Mouse (Mus musculus): Measurements from ENCODE around the gene Rsad2.

DNA sequence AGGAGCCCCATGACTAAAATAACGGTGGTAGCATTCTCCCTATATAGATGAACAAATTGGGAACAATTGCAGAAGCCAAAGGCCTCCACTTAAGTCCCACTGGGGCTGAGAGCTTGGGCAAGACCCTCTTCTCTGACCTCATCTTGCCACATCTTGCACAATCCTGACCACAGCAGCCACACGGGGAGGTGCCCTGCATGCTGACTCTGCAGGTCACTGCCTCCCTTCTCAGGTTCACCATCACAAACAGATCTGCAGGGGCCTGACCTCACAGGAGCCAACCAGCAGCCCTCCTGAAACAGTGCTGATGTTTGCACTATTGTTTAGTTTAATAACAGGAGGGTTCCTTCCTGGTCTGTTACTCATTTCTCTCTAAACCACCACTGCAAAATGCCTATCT, 57.7 kb downstream of the Rsad2 start:
- TF ChIP-seq CTCF (IDR thresholded peaks at IDR 0.05; ENCODE audit: low read depth) = no peak
- no peak for TF ChIP-seq EP300 (optimal IDR thresholded peaks at IDR 0.05)

Data from stomach, postnatal 0 days (tissue).